Mouse (Mus musculus) G1E (cell line): Measurements from ENCODE around the gene Slfn4. TPM values are rescaled to one million over a fixed set of nuclear protein-coding genes. Genes with fewer than 3 reads are reported as not detected.
"Not testable (repeated sequence)": the region's sequence is repeated elsewhere in the genome, so short reads cannot be mapped to it uniquely, and the experiment has no call there.

Experiments
- ATAC-seq: 2 replicates; pipeline ENCODE4 v1.8.0; 2016; ENCODE audit warnings: mild to moderate bottlenecking; ENCODE audit not compliant: insufficient number of reproducible peaks, poor library complexity, low FRiP score, severe bottlenecking; ENCODE audit errors: extremely low read depth
- DNase-seq: peaks from one replicate; pipeline ENCODE4 v3.0.0; 2012; ENCODE audit warnings: low spot score
- H3K27me3 ChIP-seq: 2 replicates; pipeline ENCODE4 v1.6.1; 2012; ENCODE audit warnings: mild to moderate bottlenecking, low read length, inconsistent platforms; ENCODE audit not compliant: insufficient read depth
- H3K36me3 ChIP-seq: replicated peaks from 2 replicates; pipeline ENCODE3; 2012; ENCODE audit warnings: mild to moderate bottlenecking, inconsistent platforms
- H3K4me1 ChIP-seq: 2 replicates; pipeline ENCODE4 v1.6.1; 2012; ENCODE audit warnings: low read depth, low read length, inconsistent platforms, mixed read lengths; ENCODE audit not compliant: insufficient read depth
- H3K4me3 ChIP-seq: 2 replicates; pipeline ENCODE4 v1.5.1; 2012; ENCODE audit warnings: low read depth, mild to moderate bottlenecking, inconsistent platforms, low read length, moderate library complexity, mixed read lengths
- H3K9me3 ChIP-seq: replicated peaks from 2 replicates; pipeline ENCODE4 v1.6.1; 2012; ENCODE audit warnings: inconsistent platforms
- CTCF ChIP-seq: IDR thresholded peaks from 2 replicates; pipeline ENCODE4 v1.5.1; 2012; ENCODE audit warnings: low read depth, low read length, inconsistent platforms, mixed read lengths
- GATA1 ChIP-seq: IDR thresholded peaks from 2 replicates; pipeline ENCODE4 v1.6.1; 2012; ENCODE audit warnings: borderline replicate concordance, low read length, inconsistent platforms, mixed read lengths
- GATA2 ChIP-seq: IDR thresholded peaks from 2 replicates; pipeline ENCODE4 v1.6.1; 2012; ENCODE audit warnings: low read depth, low read length, inconsistent platforms, borderline replicate concordance
- POLR2AphosphoS5 ChIP-seq: IDR thresholded peaks from 2 replicates; pipeline ENCODE4 v1.6.1; 2012; ENCODE audit warnings: low read depth, low read length, inconsistent platforms; ENCODE audit not compliant: insufficient replicate concordance
- TAL1 ChIP-seq: conservative IDR thresholded peaks from 2 replicates; pipeline ENCODE4 v1.6.1; 2012; ENCODE audit warnings: low read depth, low read length, inconsistent platforms, mixed read lengths
- polyA plus RNA-seq: library from polyadenylated mRNA; stranded (reverse); fragments of >175 nt; gene quantifications from 2 replicates; pipeline ENCODE4 v1.2.3, GENCODE M21; 2012
- total RNA-seq, 2 experiments: library from RNA; stranded (forward) in 1 of 2; stranded (reverse) in 1 of 2; fragments of 200-1000 nt in 1 of 2; fragments of >200 nt in 1 of 2; fragmentation: Nextera tagmentation in 1 of 2; gene quantifications; 2 replicates each; pipeline ENCODE4 v1.2.3; 2014 to 2017

Slfn4 gene
- total and polyA plus RNA-seq, 3 experiments, result 0.05 TPM; not detected in 2

DNA sequence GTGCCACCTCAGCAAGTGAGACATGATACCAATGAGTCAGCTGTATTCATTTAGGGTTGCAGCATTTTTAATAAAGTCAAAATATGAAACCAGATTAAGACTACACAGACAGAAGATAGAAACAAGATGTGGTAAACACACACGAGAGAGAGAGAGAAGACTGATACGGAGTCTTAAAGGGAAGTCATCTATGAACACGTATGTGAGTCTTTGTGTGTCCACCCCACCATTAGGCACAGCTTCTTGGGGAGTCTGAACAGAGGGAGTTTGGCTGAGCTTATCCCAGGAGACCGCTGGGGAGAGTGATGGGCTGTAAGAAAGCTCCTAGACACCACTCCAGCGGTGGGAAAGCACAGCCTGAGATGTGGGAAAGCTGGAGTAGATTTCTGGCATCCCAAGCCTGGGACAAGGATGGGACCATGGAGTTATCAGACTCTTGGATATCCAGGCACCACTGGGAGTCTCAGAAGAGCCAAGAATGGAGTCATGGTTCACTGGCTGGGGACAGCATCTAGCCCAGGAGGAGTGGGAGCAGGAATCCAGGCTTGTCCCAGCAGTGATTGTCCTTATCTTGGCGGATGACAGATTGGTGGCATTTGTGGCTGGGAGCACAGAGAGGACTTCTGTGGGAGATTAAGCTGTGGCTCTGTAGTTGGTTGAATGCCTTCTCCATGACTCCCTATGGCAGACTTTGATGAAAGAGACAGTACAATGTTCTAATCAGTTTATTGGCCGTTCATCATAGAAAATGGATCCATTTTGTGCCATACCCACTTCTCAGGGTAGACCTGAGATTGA, 53.1 kb downstream of the Slfn4 start:
- H3K4me3 ChIP-seq, result no peak overlapping the region
- no peaks in the 10 kb centered on the region for H3K9me3 ChIP-seq
- peaks cover 38% of the 10 kb centered on the region for H3K36me3 ChIP-seq
- TF ChIP-seq POLR2AphosphoS5 (no peak), TAL1 (no peak), GATA2 (no peak), CTCF (no peak), GATA1 (no peak)
- no peaks in the 10 kb centered on the region for H3K27me3 ChIP-seq
- H3K4me1 ChIP-seq, result peaks cover 33% of the 10 kb centered on the region
- no peak for ATAC-seq
- no peak for DNase-seq

DNA sequence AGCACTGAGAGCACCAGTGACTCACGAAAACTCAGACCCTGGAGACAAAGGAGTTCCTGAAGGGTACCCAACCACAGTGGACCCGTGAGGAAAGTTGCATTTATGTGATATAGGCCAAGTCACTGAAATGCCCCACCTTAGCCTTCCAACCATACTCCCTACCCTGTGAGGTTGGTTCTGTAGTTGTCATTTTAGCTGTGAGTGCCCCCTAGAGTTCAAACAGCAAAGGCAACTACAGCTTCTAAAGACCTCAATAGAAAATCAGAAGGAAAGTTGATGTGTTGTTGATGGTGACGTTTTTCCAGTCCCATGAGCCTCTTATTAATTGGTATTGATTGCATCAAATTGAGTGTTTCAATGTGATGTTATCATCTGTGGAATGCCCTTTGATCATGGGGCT, 56.0 kb downstream of the Slfn4 start:
- Histone ChIP-seq H3K27me3 (no peaks in the 10 kb centered on the region), H3K9me3 (no peaks in the 10 kb centered on the region), H3K36me3 (peaks cover 35% of the 10 kb centered on the region), H3K4me1 (peaks cover 33% of the 10 kb centered on the region), H3K4me3 (no peak overlapping the region)
- no peak for DNase-seq
- TF ChIP-seq TAL1, result no peak
- no peak for TF ChIP-seq POLR2AphosphoS5
- TF ChIP-seq CTCF, result peak; percentile 29; the same call in 1 of the 2 replicates
- TF ChIP-seq GATA1, result no peak
- TF ChIP-seq GATA2, result no peak
- peak; percentile 22; the same call in 1 of the 2 replicates for ATAC-seq

DNA sequence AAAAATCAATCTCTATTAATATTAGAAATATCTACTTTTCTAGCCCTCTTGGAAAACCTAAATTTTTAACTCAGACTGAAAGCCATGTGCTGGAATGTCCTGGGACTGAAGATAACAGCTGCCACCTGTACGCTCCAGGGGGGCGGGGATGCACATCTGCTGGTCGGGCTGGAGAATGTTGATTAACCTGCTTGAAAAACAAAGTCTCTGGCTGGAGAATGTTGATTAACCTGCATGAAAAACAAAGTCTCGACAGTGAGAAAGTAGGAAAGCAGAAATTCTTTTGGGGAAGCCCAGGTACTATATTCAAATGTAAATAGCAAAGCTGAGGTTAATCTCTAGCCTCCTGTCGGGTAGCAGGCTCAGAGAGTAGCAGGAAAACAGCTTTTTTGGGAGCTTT, 58.6 kb downstream of the Slfn4 start:
- not testable (repeated sequence) for DNase-seq, ATAC-seq, H3K27me3 ChIP-seq, H3K9me3 ChIP-seq, H3K4me3 ChIP-seq
- peak; percentile 35; the same call in 1 of the 2 replicates for TF ChIP-seq TAL1
- H3K4me1 ChIP-seq, result peaks cover 20% of the 10 kb centered on the region
- peaks cover 18% of the 10 kb centered on the region for H3K36me3 ChIP-seq

DNA sequence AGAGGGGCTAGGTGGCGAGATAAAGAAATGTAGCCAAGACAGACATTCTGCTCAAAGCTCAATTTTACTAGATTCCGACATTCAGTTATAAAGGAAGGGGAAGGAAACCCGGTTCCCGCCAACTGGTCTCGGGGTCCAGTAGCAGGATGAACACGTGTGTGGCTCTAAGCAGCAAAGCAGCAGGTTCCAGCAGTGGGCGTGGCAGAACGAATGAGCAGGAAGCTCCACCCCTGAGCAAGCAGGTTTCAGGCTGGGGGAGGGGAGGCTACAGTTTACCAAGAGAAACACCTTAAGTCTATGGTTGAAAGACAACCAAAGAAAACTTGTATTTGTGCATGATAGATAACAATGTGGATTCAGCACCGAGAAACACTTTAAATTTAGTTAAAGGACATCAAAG, 62.4 kb downstream of the Slfn4 start:
- H3K27me3 ChIP-seq, H3K4me1 ChIP-seq, ATAC-seq, DNase-seq, H3K4me3 ChIP-seq, H3K9me3 ChIP-seq: not testable (repeated sequence)
- peaks cover 17% of the 10 kb centered on the region for H3K36me3 ChIP-seq

DNA sequence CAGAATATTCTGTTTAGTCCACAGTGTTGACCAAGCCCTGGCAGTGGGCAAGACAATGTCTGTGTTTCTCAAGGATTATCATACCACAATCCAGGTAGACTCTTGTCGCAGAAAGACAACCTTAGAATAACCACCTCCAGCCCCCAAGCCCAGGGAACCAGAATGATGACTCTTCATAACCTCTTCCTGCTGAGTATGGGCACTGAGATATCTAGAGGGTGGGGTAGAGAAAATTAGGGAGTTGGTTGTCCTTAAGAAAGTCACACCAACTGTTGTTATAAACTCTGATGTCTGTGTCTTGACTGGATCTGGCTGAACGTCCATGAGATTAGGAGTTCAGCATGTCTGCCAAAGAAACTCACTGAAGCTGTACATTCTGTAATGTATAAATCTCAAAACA, 63.4 kb downstream of the Slfn4 start:
- H3K27me3 ChIP-seq, result no peaks in the 10 kb centered on the region
- no peak for DNase-seq
- ATAC-seq, result no peak
- peaks cover 2% of the 10 kb centered on the region; the same call in 1 of the 2 replicates for H3K4me1 ChIP-seq
- no peaks in the 10 kb centered on the region for H3K9me3 ChIP-seq
- H3K36me3 ChIP-seq, result peaks cover 24% of the 10 kb centered on the region
- no peak overlapping the region for H3K4me3 ChIP-seq
- TF ChIP-seq POLR2AphosphoS5, result no peak
- TF ChIP-seq CTCF, result no peak
- no peak for TF ChIP-seq TAL1
- TF ChIP-seq GATA1, result no peak
- no peak for TF ChIP-seq GATA2

DNA sequence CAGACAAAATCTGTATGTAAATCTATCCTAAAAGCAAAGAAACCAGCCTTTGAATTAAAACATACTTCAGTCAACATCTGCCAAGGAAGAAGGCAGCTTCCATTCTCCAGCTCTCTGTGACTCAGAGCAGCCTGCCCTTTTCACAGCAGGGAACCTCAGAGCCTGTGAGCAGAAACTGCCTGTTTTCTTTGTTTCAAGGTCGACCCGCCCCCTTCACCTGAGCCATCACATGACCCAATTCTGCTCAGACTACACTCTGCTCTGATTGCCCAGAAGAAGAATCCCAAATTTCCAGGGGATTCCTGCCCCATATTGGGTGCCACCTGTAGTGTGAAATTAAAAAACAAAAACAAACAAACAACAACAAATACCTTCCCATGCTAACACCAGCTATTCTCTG, 64.8 kb downstream of the Slfn4 start:
- TF ChIP-seq CTCF, result no peak
- TF ChIP-seq GATA1, result no peak
- no peak for TF ChIP-seq TAL1
- TF ChIP-seq GATA2, result no peak
- no peak for TF ChIP-seq POLR2AphosphoS5
- DNase-seq, result no peak
- Histone ChIP-seq H3K4me3 (no peak overlapping the region), H3K27me3 (no peaks in the 10 kb centered on the region), H3K9me3 (no peaks in the 10 kb centered on the region), H3K4me1 (peaks cover 2% of the 10 kb centered on the region; the same call in 1 of the 2 replicates), H3K36me3 (peaks cover 33% of the 10 kb centered on the region)
- ATAC-seq, result no peak

Other genes with a start within 250 kb of the Slfn4 start
- 3.8 and 9.1 TPM in 2 replicates for gene Slfn5, start 223.8 kb upstream of the Slfn4 start, total RNA-seq (2014; fragmentation: Nextera tagmentation)
- gene Slfn5, start 223.8 kb upstream of the Slfn4 start, total RNA-seq (2017), result 5.5 and 7.7 TPM in 2 replicates
- 0.28 and 0.33 TPM in 2 replicates for gene Slfn5, start 223.8 kb upstream of the Slfn4 start, polyA plus RNA-seq
- gene Slfn9, start 183.4 kb upstream of the Slfn4 start, total RNA-seq (2014; fragmentation: Nextera tagmentation), result 0.39 TPM in 1 of 2 replicates, not detected in the other
- gene Slfn9, start 183.4 kb upstream of the Slfn4 start, total RNA-seq (2017), result 0.29 and 0.33 TPM in 2 replicates
- 0.01 TPM in 1 of 2 replicates, not detected in the other for gene Slfn9, start 183.4 kb upstream of the Slfn4 start, polyA plus RNA-seq
- 0.39 TPM in 1 of 2 replicates, not detected in the other for gene Slfn8, start 154.4 kb upstream of the Slfn4 start, total RNA-seq (2014; fragmentation: Nextera tagmentation)
- gene Slfn8, start 154.4 kb upstream of the Slfn4 start, total RNA-seq (2017), result 0.06 and 0.16 TPM in 2 replicates
- gene Slfn8, start 154.4 kb upstream of the Slfn4 start, polyA plus RNA-seq, result not detected in 2 replicates
- 2.3 and 3.8 TPM in 2 replicates for gene Slfn2, start 110.1 kb upstream of the Slfn4 start, total RNA-seq (2014; fragmentation: Nextera tagmentation)
- gene Slfn2, start 110.1 kb upstream of the Slfn4 start, total RNA-seq (2017), result 44.5 and 48.4 TPM in 2 replicates
- gene Slfn2, start 110.1 kb upstream of the Slfn4 start, polyA plus RNA-seq, result 0.72 and 0.96 TPM in 2 replicates
- not detected in 2 replicates for gene Slfn1, start 58.3 kb upstream of the Slfn4 start, total RNA-seq (2014; fragmentation: Nextera tagmentation)
- 0.17 and 0.22 TPM in 2 replicates for gene Slfn1, start 58.3 kb upstream of the Slfn4 start, total RNA-seq (2017)
- gene Slfn1, start 58.3 kb upstream of the Slfn4 start, polyA plus RNA-seq, result not detected in 2 replicates
- gene Slfn3, start 16.1 kb downstream of the Slfn4 start, total RNA-seq (2014; fragmentation: Nextera tagmentation), result not detected in 2 replicates
- gene Slfn3, start 16.1 kb downstream of the Slfn4 start, total RNA-seq (2017), result 0.12 and 0.16 TPM in 2 replicates
- not detected in 2 replicates for gene Slfn3, start 16.1 kb downstream of the Slfn4 start, polyA plus RNA-seq
- 9.4 and 25.5 TPM in 2 replicates for gene Slfn14, start 111.5 kb downstream of the Slfn4 start, total RNA-seq (2014; fragmentation: Nextera tagmentation)
- gene Slfn14, start 111.5 kb downstream of the Slfn4 start, total RNA-seq (2017), result 1.8 and 2.1 TPM in 2 replicates
- 0.10 and 0.17 TPM in 2 replicates for gene Slfn14, start 111.5 kb downstream of the Slfn4 start, polyA plus RNA-seq
- gene Ap2b1, start 123.8 kb downstream of the Slfn4 start, total RNA-seq (2014; fragmentation: Nextera tagmentation), result 92.6 and 113 TPM in 2 replicates
- 68.5 and 76.5 TPM in 2 replicates for gene Ap2b1, start 123.8 kb downstream of the Slfn4 start, total RNA-seq (2017)
- gene Ap2b1, start 123.8 kb downstream of the Slfn4 start, polyA plus RNA-seq, result 17.5 and 17.8 TPM in 2 replicates
- gene Pex12, start 127.4 kb downstream of the Slfn4 start, total RNA-seq (2014; fragmentation: Nextera tagmentation), result 6.8 and 8.6 TPM in 2 replicates
- 7.1 and 8.7 TPM in 2 replicates for gene Pex12, start 127.4 kb downstream of the Slfn4 start, total RNA-seq (2017)
- 2.7 and 3.0 TPM in 2 replicates for gene Pex12, start 127.4 kb downstream of the Slfn4 start, polyA plus RNA-seq
- not detected in 2 replicates for gene Rasl10b, start 234.0 kb downstream of the Slfn4 start, total RNA-seq (2014; fragmentation: Nextera tagmentation)
- 0.06 TPM in 1 of 2 replicates, not detected in the other for gene Rasl10b, start 234.0 kb downstream of the Slfn4 start, total RNA-seq (2017)
- 0.04 and 0.09 TPM in 2 replicates for gene Rasl10b, start 234.0 kb downstream of the Slfn4 start, polyA plus RNA-seq